Mouse (Mus musculus) embryo, embryonic 11 days (tissue): ENCODE data around the gene Fggy.

Source experiments
- DNase-seq: peaks from one replicate; pipeline ENCODE4 v3.0.0-alpha.2; 2015

Fggy gene

GRCm38 (mm10) chr4:95862781-95863499 lies 305.6 kb downstream of the Fggy start:
- DNase-seq = peak; percentile 29

GRCm38 (mm10) chr4:95863500-95863803 lies 306.1 kb downstream of the Fggy start:
- DNase-seq = no peak

- DNase-seq = no peak
Measured at GRCm38 (mm10) chr4:95865251-95865650, 307.9 kb downstream of the Fggy start.

- DNase-seq = no peak
Measured at GRCm38 (mm10) chr4:95865882-95866281, 308.6 kb downstream of the Fggy start.

GRCm38 (mm10) chr4:95867103-95867502 lies 309.8 kb downstream of the Fggy start:
- no peak for DNase-seq

GRCm38 (mm10) chr4:95868348-95868747 lies 311.0 kb downstream of the Fggy start:
- DNase-seq = no peak

- peak; percentile 71 for DNase-seq
Measured at GRCm38 (mm10) chr4:95871216-95871881, 314.0 kb downstream of the Fggy start.

GRCm38 (mm10) chr4:95875896-95876295 lies 318.6 kb downstream of the Fggy start:
- no peak for DNase-seq

- no peak for DNase-seq
Measured at GRCm38 (mm10) chr4:95877436-95877835, 320.1 kb downstream of the Fggy start.

GRCm38 (mm10) chr4:95881751-95882350 lies 324.5 kb downstream of the Fggy start:
- no peak for DNase-seq

GRCm38 (mm10) chr4:95884184-95885145 lies 327.2 kb downstream of the Fggy start:
- no peak for DNase-seq

- no peak for DNase-seq
Measured at GRCm38 (mm10) chr4:95895199-95895754, 338.0 kb downstream of the Fggy start.

GRCm38 (mm10) chr4:95896571-95896970 lies 339.3 kb downstream of the Fggy start:
- DNase-seq = peak; percentile 75

GRCm38 (mm10) chr4:95897236-95897874 lies 340.0 kb downstream of the Fggy start:
- DNase-seq = no peak

- no peak for DNase-seq
Measured at GRCm38 (mm10) chr4:95898714-95899113, 341.4 kb downstream of the Fggy start.

GRCm38 (mm10) chr4:95899926-95900712 lies 342.8 kb downstream of the Fggy start:
- DNase-seq = no peak

- peak; percentile 72 for DNase-seq
Measured at GRCm38 (mm10) chr4:95900815-95901214, 343.5 kb downstream of the Fggy start.

- DNase-seq = no peak
Measured at GRCm38 (mm10) chr4:95906141-95906540, 348.8 kb downstream of the Fggy start.

- DNase-seq = no peak
Measured at GRCm38 (mm10) chr4:95909689-95910654, 352.7 kb downstream of the Fggy start.

- DNase-seq = no peak
Measured at GRCm38 (mm10) chr4:95913026-95913425, 355.7 kb downstream of the Fggy start.
